Mouse (Mus musculus): ENCODE data around the gene Ccnl2.

The Ccnl2 gene

DNA sequence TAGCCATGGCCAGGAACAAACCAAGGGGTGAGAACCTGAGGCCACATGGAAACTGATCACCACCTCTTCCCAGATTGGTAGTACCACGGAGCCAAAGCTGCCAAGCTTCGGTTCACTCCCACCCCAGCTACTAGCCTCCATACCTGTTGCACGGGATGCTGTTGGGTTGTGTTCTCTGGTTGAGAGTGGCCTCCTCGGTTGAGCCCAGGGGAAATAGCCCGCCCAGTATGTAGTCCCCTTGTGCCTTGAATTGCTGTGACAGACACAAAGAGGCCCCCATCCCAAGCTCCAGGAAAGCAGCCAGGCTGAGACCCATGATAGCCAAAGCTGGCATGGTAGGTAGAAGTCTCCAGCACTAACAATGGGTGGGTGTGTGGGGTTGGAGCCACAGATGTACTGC lies 50.7 kb downstream of the Ccnl2 start, which contains the start of gene Tas1r3:
Tas1r3 (minus strand) TSS at position 362 of the 400 bp plus-strand sequence.
- no peak for DNase-seq (ENCODE audit: low spot score)

DNA sequence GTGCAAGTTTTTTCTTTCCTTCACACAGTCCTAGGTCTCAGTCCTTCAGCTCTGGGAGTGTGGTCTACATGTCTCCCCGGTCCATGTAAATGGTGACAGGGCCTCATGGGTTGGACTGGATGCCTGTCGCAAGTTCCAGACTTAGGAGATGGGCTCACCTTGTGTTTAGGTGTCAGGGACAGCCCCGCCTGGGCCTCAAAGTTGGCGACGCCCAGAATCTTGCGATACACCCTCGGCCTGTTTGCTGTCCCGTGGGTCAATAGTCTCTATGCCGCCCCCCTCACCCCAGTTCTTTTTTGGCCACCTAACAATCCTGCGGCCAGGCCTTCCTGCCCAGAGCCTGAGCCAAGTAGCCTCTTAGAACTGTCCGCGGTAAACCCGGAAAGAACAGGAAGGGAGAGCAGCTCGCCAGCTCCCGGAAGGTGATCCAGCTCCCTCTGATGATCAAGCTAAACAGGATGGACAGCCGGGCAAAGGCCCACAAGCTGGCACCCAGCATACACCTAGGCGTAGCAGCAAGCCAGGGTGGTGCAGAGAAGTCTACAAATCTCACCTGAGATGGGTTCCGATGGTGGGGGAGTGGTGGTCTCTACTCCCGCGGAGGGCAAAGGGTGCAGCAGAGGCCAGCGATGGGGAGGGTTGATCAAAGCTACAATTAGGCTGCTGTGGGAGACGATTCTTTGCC lies 56.5 kb downstream of the Ccnl2 start:
- no peak for DNase-seq (ENCODE audit: low spot score)

DNA sequence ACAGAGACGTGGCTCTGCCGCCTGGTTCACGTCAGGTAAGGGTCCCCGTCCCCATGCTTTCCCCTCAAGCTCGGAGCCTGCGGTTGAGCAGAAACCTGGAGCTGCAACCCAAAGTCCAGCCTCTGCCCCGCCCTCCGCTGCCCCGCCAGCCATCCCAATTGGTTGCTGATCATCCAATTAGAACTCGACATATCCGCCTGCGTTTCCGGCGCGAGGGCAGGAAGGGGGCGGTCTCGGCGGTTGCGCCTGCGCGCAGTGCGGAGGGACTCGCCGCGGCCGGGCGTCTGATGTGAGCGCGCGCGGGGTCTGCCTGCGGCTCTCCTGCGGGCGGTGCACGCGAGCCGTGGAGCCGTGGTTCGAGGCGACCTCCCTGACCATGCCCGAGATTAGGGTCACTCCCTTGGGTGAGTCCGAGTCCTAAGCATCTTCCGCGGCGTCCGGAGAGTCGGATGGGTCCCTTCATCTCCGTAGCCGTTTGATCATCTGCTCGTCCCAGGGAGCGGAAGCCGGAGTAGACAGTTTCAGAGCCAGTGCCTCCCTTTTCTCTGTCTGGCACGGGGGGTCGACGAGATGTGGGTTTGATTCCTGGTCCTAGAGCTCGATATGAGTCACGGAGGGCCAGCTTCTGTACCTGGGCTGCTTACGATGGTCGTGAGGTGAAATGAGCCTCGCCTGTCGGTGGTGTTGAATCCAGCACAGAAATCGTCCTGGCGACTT lies 57.2 kb downstream of the Ccnl2 start, which contains the start of the genes Cptp and Ints11:
Cptp (minus strand) TSS at position 124 of the 717 bp plus-strand sequence.
Ints11 (plus strand) TSS at position 230 of the 717 bp plus-strand sequence.
- DNase-seq (ENCODE audit: low spot score), result peak; percentile 92

DNA sequence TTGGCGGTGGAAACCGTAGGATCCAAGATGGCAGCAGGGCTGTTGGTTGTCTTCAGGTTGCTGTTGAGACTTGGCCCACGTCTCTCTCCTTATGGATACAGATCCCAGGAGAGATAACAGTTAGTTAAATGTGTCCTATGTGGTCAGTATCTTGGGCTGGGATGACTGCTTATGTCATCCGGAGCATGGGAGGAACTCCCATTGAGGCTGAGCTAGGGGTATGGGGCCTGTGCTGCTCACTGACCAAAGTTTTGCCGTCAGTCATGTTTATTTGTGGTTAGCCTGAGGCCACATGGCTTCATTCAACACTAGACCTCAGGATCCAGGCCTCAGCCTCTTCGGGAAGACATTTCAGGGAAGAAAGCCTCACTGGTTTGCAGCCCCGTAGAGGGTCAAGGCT lies 59.1 kb downstream of the Ccnl2 start:
- no peak for DNase-seq (ENCODE audit: low spot score)
